Mouse (Mus musculus): ENCODE measurements around the gene Schip1. TPM values are rescaled to one million over a fixed set of nuclear protein-coding genes. Genes with fewer than 3 reads are reported as not detected.

Gene Schip1
- polyA plus RNA-seq, 1 experiment from 2014 or later, result 188 TPM

GRCm38 (mm10) chr3:68617708-68618107 lies 553.1 kb downstream of the Schip1 start:
- H3K4me3 ChIP-seq (ENCODE audit: low read depth, low read length), result no peak overlapping the region
- H3K9me3 ChIP-seq (ENCODE audit: control insufficient read depth, low read length), result no peaks in the 10 kb centered on the region
- H3K36me3 ChIP-seq (ENCODE audit: control insufficient read depth, insufficient read depth, low read length), result peaks cover 6% of the 10 kb centered on the region; the same call in 1 of the 2 replicates
- no peak overlapping the region for H3K4me2 ChIP-seq (ENCODE audit: low read depth, low read length)
- no peaks in the 10 kb centered on the region for H3K27me3 ChIP-seq (ENCODE audit: control insufficient read depth, insufficient read depth, low read length)
- H3K4me1 ChIP-seq (ENCODE audit: control insufficient read depth, insufficient read depth, low read length), result no peaks in the 10 kb centered on the region
- no peak for ATAC-seq (ENCODE audit: low read depth)
- H3K27ac ChIP-seq (ENCODE audit: low read depth, low read length), result no peak overlapping the region
- 87% methylated on average over 10 of the region's 10 CpGs for WGBS
- no peak overlapping the region for H3K9ac ChIP-seq (replicated peaks; ENCODE audit: low read depth, low read length)

GRCm38 (mm10) chr3:68619097-68619496 lies 554.5 kb downstream of the Schip1 start:
- Histone ChIP-seq H3K4me2 (ENCODE audit: low read depth, low read length) (no peak overlapping the region), H3K4me3 (ENCODE audit: low read depth, low read length) (no peak overlapping the region), H3K9ac (replicated peaks; ENCODE audit: low read depth, low read length) (no peak overlapping the region), H3K27ac (ENCODE audit: low read depth, low read length) (no peak overlapping the region), H3K27me3 (ENCODE audit: control insufficient read depth, insufficient read depth, low read length) (no peaks in the 10 kb centered on the region), H3K4me1 (ENCODE audit: control insufficient read depth, insufficient read depth, low read length) (no peaks in the 10 kb centered on the region), H3K36me3 (ENCODE audit: control insufficient read depth, insufficient read depth, low read length) (peaks cover 6% of the 10 kb centered on the region; the same call in 1 of the 2 replicates), H3K9me3 (ENCODE audit: control insufficient read depth, low read length) (no peaks in the 10 kb centered on the region)
- WGBS, result 78% methylated on average over 5 of the region's 5 CpGs
- ATAC-seq (ENCODE audit: low read depth), result no peak

GRCm38 (mm10) chr3:68621971-68622370 lies 557.4 kb downstream of the Schip1 start:
- peaks cover 14% of the 10 kb centered on the region; the same call in 1 of the 2 replicates for H3K36me3 ChIP-seq (ENCODE audit: control insufficient read depth, insufficient read depth, low read length)
- no peaks in the 10 kb centered on the region for H3K4me1 ChIP-seq (ENCODE audit: control insufficient read depth, insufficient read depth, low read length)
- H3K9ac ChIP-seq (replicated peaks; ENCODE audit: low read depth, low read length), result no peak overlapping the region
- H3K4me2 ChIP-seq (ENCODE audit: low read depth, low read length), result no peak overlapping the region
- no peaks in the 10 kb centered on the region for H3K9me3 ChIP-seq (ENCODE audit: control insufficient read depth, low read length)
- 79% methylated on average over 3 of the region's 3 CpGs for WGBS
- H3K27ac ChIP-seq (ENCODE audit: low read depth, low read length), result no peak overlapping the region
- no peak for ATAC-seq (ENCODE audit: low read depth)
- no peaks in the 10 kb centered on the region for H3K27me3 ChIP-seq (ENCODE audit: control insufficient read depth, insufficient read depth, low read length)
- H3K4me3 ChIP-seq (ENCODE audit: low read depth, low read length), result no peak overlapping the region

GRCm38 (mm10) chr3:68623036-68623435 lies 558.4 kb downstream of the Schip1 start:
- Histone ChIP-seq H3K36me3 (ENCODE audit: control insufficient read depth, insufficient read depth, low read length) (peaks cover 14% of the 10 kb centered on the region; the same call in 1 of the 2 replicates), H3K4me2 (ENCODE audit: low read depth, low read length) (no peak overlapping the region), H3K9ac (replicated peaks; ENCODE audit: low read depth, low read length) (no peak overlapping the region), H3K4me3 (ENCODE audit: low read depth, low read length) (no peak overlapping the region), H3K27ac (ENCODE audit: low read depth, low read length) (no peak overlapping the region), H3K4me1 (ENCODE audit: control insufficient read depth, insufficient read depth, low read length) (no peaks in the 10 kb centered on the region), H3K27me3 (ENCODE audit: control insufficient read depth, insufficient read depth, low read length) (no peaks in the 10 kb centered on the region), H3K9me3 (ENCODE audit: control insufficient read depth, low read length) (no peaks in the 10 kb centered on the region)
- no peak for ATAC-seq (ENCODE audit: low read depth)
- WGBS, result 86% methylated on average over 5 of the region's 5 CpGs

GRCm38 (mm10) chr3:68624471-68624870 lies 559.9 kb downstream of the Schip1 start:
- Histone ChIP-seq H3K4me1 (ENCODE audit: control insufficient read depth, insufficient read depth, low read length) (no peaks in the 10 kb centered on the region), H3K4me3 (ENCODE audit: low read depth, low read length) (no peak overlapping the region), H3K27me3 (ENCODE audit: control insufficient read depth, insufficient read depth, low read length) (no peaks in the 10 kb centered on the region), H3K9me3 (ENCODE audit: control insufficient read depth, low read length) (no peaks in the 10 kb centered on the region), H3K27ac (ENCODE audit: low read depth, low read length) (no peak overlapping the region), H3K36me3 (ENCODE audit: control insufficient read depth, insufficient read depth, low read length) (peaks cover 12% of the 10 kb centered on the region; the same call in 1 of the 2 replicates), H3K4me2 (ENCODE audit: low read depth, low read length) (no peak overlapping the region), H3K9ac (replicated peaks; ENCODE audit: low read depth, low read length) (no peak overlapping the region)
- no peak for ATAC-seq (ENCODE audit: low read depth)
- 95% methylated on average over 6 of the region's 6 CpGs for WGBS

- H3K9me3 ChIP-seq (ENCODE audit: control insufficient read depth, low read length), result no peaks in the 10 kb centered on the region
- H3K4me2 ChIP-seq (ENCODE audit: low read depth, low read length), result no peak overlapping the region
- no peaks in the 10 kb centered on the region for H3K27me3 ChIP-seq (ENCODE audit: control insufficient read depth, insufficient read depth, low read length)
- H3K4me3 ChIP-seq (ENCODE audit: low read depth, low read length), result no peak overlapping the region
- no peak overlapping the region for H3K27ac ChIP-seq (ENCODE audit: low read depth, low read length)
- H3K36me3 ChIP-seq (ENCODE audit: control insufficient read depth, insufficient read depth, low read length), result 0 out of 2 replicates have a peak, but pooled peaks cover 8% of the 10 kb centered on the region
- no peaks in the 10 kb centered on the region for H3K4me1 ChIP-seq (ENCODE audit: control insufficient read depth, insufficient read depth, low read length)
- no peak overlapping the region for H3K9ac ChIP-seq (replicated peaks; ENCODE audit: low read depth, low read length)
- WGBS, result 90% methylated on average over 4 of the region's 4 CpGs
- ATAC-seq (ENCODE audit: low read depth), result no peak
Measured at GRCm38 (mm10) chr3:68630261-68630660, 565.7 kb downstream of the Schip1 start.

GRCm38 (mm10) chr3:68630821-68631220 lies 566.2 kb downstream of the Schip1 start:
- Histone ChIP-seq H3K4me2 (ENCODE audit: low read depth, low read length) (no peak overlapping the region), H3K4me1 (ENCODE audit: control insufficient read depth, insufficient read depth, low read length) (no peaks in the 10 kb centered on the region), H3K36me3 (ENCODE audit: control insufficient read depth, insufficient read depth, low read length) (0 out of 2 replicates have a peak, but pooled peaks cover 8% of the 10 kb centered on the region), H3K27me3 (ENCODE audit: control insufficient read depth, insufficient read depth, low read length) (no peaks in the 10 kb centered on the region), H3K9me3 (ENCODE audit: control insufficient read depth, low read length) (no peaks in the 10 kb centered on the region), H3K9ac (replicated peaks; ENCODE audit: low read depth, low read length) (no peak overlapping the region), H3K4me3 (ENCODE audit: low read depth, low read length) (no peak overlapping the region), H3K27ac (ENCODE audit: low read depth, low read length) (no peak overlapping the region)
- WGBS, result 84% methylated on average over 3 of the region's 3 CpGs
- ATAC-seq (ENCODE audit: low read depth), result no peak

GRCm38 (mm10) chr3:68632714-68633113 lies 568.1 kb downstream of the Schip1 start:
- Histone ChIP-seq H3K9me3 (ENCODE audit: control insufficient read depth, low read length) (no peaks in the 10 kb centered on the region), H3K27ac (ENCODE audit: low read depth, low read length) (no peak overlapping the region), H3K4me1 (ENCODE audit: control insufficient read depth, insufficient read depth, low read length) (no peaks in the 10 kb centered on the region), H3K4me3 (ENCODE audit: low read depth, low read length) (no peak overlapping the region), H3K36me3 (ENCODE audit: control insufficient read depth, insufficient read depth, low read length) (no peaks in the 10 kb centered on the region), H3K9ac (replicated peaks; ENCODE audit: low read depth, low read length) (no peak overlapping the region), H3K27me3 (ENCODE audit: control insufficient read depth, insufficient read depth, low read length) (no peaks in the 10 kb centered on the region), H3K4me2 (ENCODE audit: low read depth, low read length) (no peak overlapping the region)
- WGBS, result 78% methylated on average over 3 of the region's 3 CpGs
- no peak for ATAC-seq (ENCODE audit: low read depth)

GRCm38 (mm10) chr3:68633577-68633976 lies 569.0 kb downstream of the Schip1 start:
- Histone ChIP-seq H3K4me1 (ENCODE audit: control insufficient read depth, insufficient read depth, low read length) (no peaks in the 10 kb centered on the region), H3K4me3 (ENCODE audit: low read depth, low read length) (no peak overlapping the region), H3K27me3 (ENCODE audit: control insufficient read depth, insufficient read depth, low read length) (no peaks in the 10 kb centered on the region), H3K4me2 (ENCODE audit: low read depth, low read length) (no peak overlapping the region), H3K27ac (ENCODE audit: low read depth, low read length) (no peak overlapping the region), H3K9me3 (ENCODE audit: control insufficient read depth, low read length) (no peaks in the 10 kb centered on the region), H3K36me3 (ENCODE audit: control insufficient read depth, insufficient read depth, low read length) (no peaks in the 10 kb centered on the region), H3K9ac (replicated peaks; ENCODE audit: low read depth, low read length) (no peak overlapping the region)
- 94% methylated on average over 4 of the region's 4 CpGs for WGBS
- no peak for ATAC-seq (ENCODE audit: low read depth)
